Mouse (Mus musculus) stomach, postnatal 0 days (tissue): Measurements from ENCODE around the gene Trip11. TPM values are rescaled to one million over a fixed set of nuclear protein-coding genes. Genes with fewer than 3 reads are reported as not detected.

Experiments
- ATAC-seq: fragments of 200-750 bp; cut with Nextera tagmentation; 2 replicates; pipeline ENCODE4 v1.8.0; 2017; ENCODE audit not compliant: low FRiP score, low TSS enrichment
- DNase-seq: peaks from one replicate; pipeline ENCODE4 v3.0.0-alpha.2; 2016; ENCODE audit warnings: low spot score
- H3K27ac ChIP-seq: fragments of 300-500 bp; sonication (generic); replicated peaks from 2 replicates; pipeline ENCODE4 v1.5.1; 2014; ENCODE audit warnings: mild to moderate bottlenecking, control low read depth
- H3K27me3 ChIP-seq: fragments of 300-500 bp; sonication (generic); 2 replicates; pipeline ENCODE4 v1.6.1; 2014; ENCODE audit warnings: low read length; ENCODE audit not compliant: control insufficient read depth, insufficient read depth
- H3K36me3 ChIP-seq: fragments of 300-500 bp; sonication (generic); 2 replicates; pipeline ENCODE4 v1.6.1; 2014; ENCODE audit warnings: low read length, mixed read lengths; ENCODE audit not compliant: control insufficient read depth, insufficient read depth
- H3K4me1 ChIP-seq: fragments of 300-500 bp; sonication (generic); replicated peaks from 2 replicates; pipeline ENCODE4 v1.6.1; 2014; ENCODE audit warnings: antibody characterized with exemption; ENCODE audit not compliant: control insufficient read depth, insufficient read depth
- H3K4me2 ChIP-seq: fragments of 300-500 bp; sonication (generic); replicated peaks from 2 replicates; pipeline ENCODE4 v1.6.1; 2014; ENCODE audit warnings: low read depth, mild to moderate bottlenecking, control low read depth, moderate library complexity
- H3K4me3 ChIP-seq: fragments of 300-500 bp; sonication (generic); 2 replicates; pipeline ENCODE4 v1.5.1; 2014; ENCODE audit warnings: low read depth, low read length, control low read depth
- H3K9ac ChIP-seq: fragments of 300-500 bp; sonication (generic); 2 replicates; pipeline ENCODE4 v1.6.1; 2014; ENCODE audit warnings: mild to moderate bottlenecking, low read length, control low read depth, mixed read lengths
- H3K9me3 ChIP-seq: fragments of 300-500 bp; sonication (generic); 2 replicates; pipeline ENCODE4 v1.6.1; 2016; ENCODE audit warnings: low read length; ENCODE audit not compliant: control insufficient read depth
- CTCF ChIP-seq: IDR thresholded peaks from 2 replicates; pipeline ENCODE4 v1.5.1; 2016; ENCODE audit warnings: antibody characterized with exemption, low read depth, mild to moderate bottlenecking, moderate library complexity
- EP300 ChIP-seq: optimal IDR thresholded peaks from 2 replicates; pipeline ENCODE3; 2016; ENCODE audit warnings: antibody characterized with exemption
- WGBS: fragments of 180-500 bp; shearing (Covaris S2); extraction: QIAGEN DNeasy Blood & Tissue Kit; methylation state at CpG from one replicate; pipeline ENCODE4 v1.1.7; 2014; 5-methylcytosine and 5-hydroxymethylcytosine counted together
- polyA plus RNA-seq: library from polyadenylated mRNA; unstranded; fragments of >200 nt; fragmentation: Nextera tagmentation; extraction: Ambion mirVana; gene quantifications from 2 replicates; pipeline ENCODE4 v1.2.1, GENCODE M21; 2015

Trip11 gene
- polyA plus RNA-seq, 1 experiment from 2014 or later = 24.3 TPM

DNA sequence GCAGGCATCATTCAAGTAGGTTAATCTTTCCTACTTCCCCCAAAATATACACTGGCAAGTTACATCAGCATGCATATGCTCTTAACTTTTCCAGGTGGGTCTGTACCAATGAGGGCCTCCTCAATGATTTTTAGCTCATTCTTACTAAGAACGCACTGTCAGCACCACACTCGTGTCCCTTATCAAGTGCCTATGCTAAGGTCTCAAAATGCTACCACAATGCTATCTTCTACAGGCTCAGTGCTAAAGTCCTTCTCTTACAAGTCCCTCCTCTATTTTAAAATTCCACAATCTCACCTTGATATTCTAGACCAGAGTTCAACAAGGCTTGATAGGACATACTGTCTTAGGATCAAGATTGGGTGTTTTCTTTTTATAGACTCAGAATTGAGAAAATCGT lies 8.9 kb downstream of the Trip11 start:
- H3K9me3 ChIP-seq = no peaks in the 10 kb centered on the region
- WGBS = 88% methylated on average over 3 of the region's 3 CpGs
- no peaks in the 10 kb centered on the region for H3K4me1 ChIP-seq
- no peak overlapping the region for H3K4me3 ChIP-seq
- no peak overlapping the region for H3K27ac ChIP-seq
- DNase-seq (no peak), ATAC-seq (no peak)
- H3K27me3 ChIP-seq = no peaks in the 10 kb centered on the region
- no peak overlapping the region for H3K9ac ChIP-seq
- H3K4me2 ChIP-seq = no peak overlapping the region
- TF ChIP-seq EP300 (no peak), CTCF (no peak)
- H3K36me3 ChIP-seq = peaks cover 5% of the 10 kb centered on the region

DNA sequence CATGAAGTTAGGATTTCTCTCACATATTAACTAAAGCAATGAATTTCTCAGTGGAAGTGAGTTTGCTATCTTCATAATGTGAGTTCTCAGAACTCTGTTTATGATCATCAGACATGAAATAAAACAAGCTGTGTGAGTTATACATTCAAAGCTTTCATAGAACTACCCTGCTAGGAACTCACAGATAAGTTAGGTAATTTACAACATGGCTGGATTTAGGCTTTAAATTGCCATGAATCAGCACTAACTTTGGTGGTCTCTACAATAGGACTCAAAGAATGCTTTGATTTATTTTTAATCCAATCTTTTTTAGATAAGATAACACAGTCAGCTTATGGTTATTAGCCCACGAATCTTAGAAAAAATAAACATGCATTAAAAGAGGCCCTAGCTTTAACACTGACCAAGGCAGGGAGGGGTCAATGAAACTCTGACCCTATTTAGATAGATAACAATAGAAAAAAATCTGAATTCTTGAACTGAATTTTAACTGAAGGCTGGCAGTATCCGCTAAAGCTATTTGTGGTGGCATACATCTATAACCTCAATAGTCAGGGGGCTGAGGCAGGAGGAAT lies 13.3 kb downstream of the Trip11 start:
- Histone ChIP-seq H3K4me3 (no peak overlapping the region), H3K4me2 (no peak overlapping the region), H3K27ac (no peak overlapping the region), H3K9ac (no peak overlapping the region), H3K36me3 (peaks cover 2% of the 10 kb centered on the region; the same call in 1 of the 2 replicates), H3K4me1 (no peaks in the 10 kb centered on the region), H3K9me3 (no peaks in the 10 kb centered on the region), H3K27me3 (no peaks in the 10 kb centered on the region)
- no peak for TF ChIP-seq EP300
- no peak for TF ChIP-seq CTCF
- 52% methylated on average over 2 of the region's 2 CpGs for WGBS
- DNase-seq (no peak), ATAC-seq (no peak)

DNA sequence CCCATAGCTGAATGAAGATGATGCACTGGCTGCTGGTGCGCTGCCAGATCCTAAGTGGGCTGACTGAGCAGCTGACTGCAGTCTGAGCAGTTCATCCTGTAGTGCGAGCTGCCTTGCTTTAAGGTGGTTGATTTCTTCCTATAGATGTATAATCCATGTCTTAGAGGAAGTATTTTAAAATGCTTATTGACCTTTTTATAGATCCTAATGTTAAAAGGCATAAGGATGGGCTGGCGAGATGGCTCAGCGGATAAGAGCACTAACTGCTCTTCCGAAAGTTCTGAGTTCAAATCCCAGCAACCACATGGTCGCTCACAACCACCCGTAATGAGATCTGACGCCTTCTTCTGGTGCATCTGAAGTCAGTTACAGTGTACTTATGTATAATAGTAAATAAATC lies 14.1 kb downstream of the Trip11 start:
- 96% methylated on average over 8 of the region's 8 CpGs for WGBS
- DNase-seq (no peak), ATAC-seq (no peak)
- H3K4me2 ChIP-seq = no peak overlapping the region
- TF ChIP-seq CTCF = no peak
- no peak for TF ChIP-seq EP300
- peaks cover 1% of the 10 kb centered on the region; the same call in 1 of the 2 replicates for H3K36me3 ChIP-seq
- H3K4me3 ChIP-seq = no peak overlapping the region
- no peaks in the 10 kb centered on the region for H3K4me1 ChIP-seq
- H3K27me3 ChIP-seq = no peaks in the 10 kb centered on the region
- no peak overlapping the region for H3K9ac ChIP-seq
- H3K9me3 ChIP-seq = no peaks in the 10 kb centered on the region
- no peak overlapping the region for H3K27ac ChIP-seq

DNA sequence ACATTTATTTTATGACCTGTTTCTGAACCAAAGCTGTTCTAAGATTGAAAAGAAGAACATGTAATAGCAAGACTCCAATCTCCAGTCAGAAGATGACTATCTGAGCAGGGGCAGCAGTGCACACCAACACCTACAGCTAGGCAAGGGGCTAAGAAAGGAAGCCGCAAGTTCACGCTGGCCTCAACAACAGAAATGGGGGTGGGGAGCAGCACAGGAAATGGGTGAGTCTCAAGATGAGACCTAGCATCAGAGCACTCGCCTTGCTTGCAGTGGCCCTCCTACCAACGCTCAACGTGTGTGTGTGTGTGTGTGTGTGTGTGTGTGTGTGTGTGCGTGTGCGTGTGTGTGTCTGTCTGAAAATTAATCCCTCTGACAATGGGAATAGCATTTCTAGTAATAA lies 16.0 kb downstream of the Trip11 start:
- Histone ChIP-seq H3K27me3 (no peaks in the 10 kb centered on the region), H3K4me1 (no peaks in the 10 kb centered on the region), H3K4me2 (no peak overlapping the region), H3K4me3 (no peak overlapping the region), H3K36me3 (no peaks in the 10 kb centered on the region; the same call in 1 of the 2 replicates), H3K9me3 (no peaks in the 10 kb centered on the region), H3K27ac (no peak overlapping the region), H3K9ac (no peak overlapping the region)
- TF ChIP-seq EP300 (no peak), CTCF (no peak)
- DNase-seq = no peak
- no peak for ATAC-seq
- WGBS = 71% methylated on average over 7 of the region's 7 CpGs

DNA sequence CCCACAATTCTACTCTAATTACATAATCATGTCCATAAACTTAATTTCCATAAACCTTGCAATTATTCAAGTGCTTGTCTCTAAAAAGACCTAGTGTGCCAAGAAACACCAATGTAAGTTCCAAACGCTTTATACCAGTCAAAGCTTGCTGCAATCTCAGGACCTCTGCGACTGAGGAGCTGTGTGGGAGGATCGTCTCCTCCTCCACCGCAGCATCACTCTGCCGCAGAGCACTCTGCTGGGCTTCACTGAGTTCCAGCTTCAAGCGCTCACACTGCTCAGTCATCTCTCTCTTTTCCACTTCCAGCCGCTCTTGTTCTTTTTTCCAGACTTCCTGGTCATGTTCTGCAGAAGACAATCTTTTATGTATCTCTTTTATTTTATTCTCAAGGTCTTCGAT lies 19.8 kb downstream of the Trip11 start:
- Histone ChIP-seq H3K36me3 (peaks cover 4% of the 10 kb centered on the region; the same call in 1 of the 2 replicates), H3K4me3 (no peak overlapping the region), H3K9ac (no peak overlapping the region), H3K4me2 (no peak overlapping the region), H3K4me1 (no peaks in the 10 kb centered on the region), H3K27me3 (no peaks in the 10 kb centered on the region), H3K27ac (no peak overlapping the region), H3K9me3 (no peaks in the 10 kb centered on the region)
- TF ChIP-seq EP300 = no peak
- TF ChIP-seq CTCF = no peak
- ATAC-seq (no peak), DNase-seq (no peak)
- 84% methylated on average over 8 of the region's 8 CpGs for WGBS

DNA sequence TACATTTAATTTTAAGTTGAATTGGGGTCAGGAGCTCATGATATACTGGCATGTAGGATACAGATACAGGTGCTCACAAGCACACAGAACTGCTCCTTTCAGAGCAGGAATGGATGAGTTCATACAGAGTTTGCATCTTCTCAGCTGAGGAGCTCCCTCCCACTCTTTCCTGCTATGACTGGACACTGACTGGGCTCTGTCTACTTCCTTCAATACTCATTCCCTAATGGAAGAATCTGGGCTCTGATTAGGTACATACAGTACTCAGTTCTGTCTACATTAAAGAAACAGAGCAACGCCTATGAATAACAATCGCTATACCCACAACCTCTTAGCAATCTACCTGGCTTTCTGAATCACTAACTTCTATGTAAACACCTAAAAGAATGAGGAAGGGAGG lies 20.2 kb downstream of the Trip11 start:
- TF ChIP-seq CTCF (no peak), EP300 (no peak)
- peak; percentile 91 for ATAC-seq
- Histone ChIP-seq H3K9ac (no peak overlapping the region), H3K4me1 (no peaks in the 10 kb centered on the region), H3K9me3 (no peaks in the 10 kb centered on the region), H3K27ac (no peak overlapping the region), H3K36me3 (peaks cover 5% of the 10 kb centered on the region; the same call in 1 of the 2 replicates), H3K4me3 (no peak overlapping the region), H3K4me2 (no peak overlapping the region), H3K27me3 (no peaks in the 10 kb centered on the region)
- 86% methylated on average over 2 of the region's 2 CpGs for WGBS
- DNase-seq = no peak
